Mouse (Mus musculus) lung, adult 2 months (tissue): ENCODE measurements around the gene Tcf20. TPM values are rescaled to one million over a fixed set of nuclear protein-coding genes. Genes with fewer than 3 reads are reported as not detected.

Experiments used
- DNase-seq: peaks from one replicate; pipeline ENCODE4 v3.0.0; 2022
- H3K4me1 ChIP-seq: fragments of 200-500 bp; 2 replicates; pipeline ENCODE4 v1.6.1; 2011; ENCODE audit warnings: low read length; ENCODE audit not compliant: control insufficient read depth, insufficient read depth
- H3K4me3 ChIP-seq: fragments of 200-500 bp; replicated peaks from 2 replicates; pipeline ENCODE3; 2011; ENCODE audit warnings: low read depth, mild to moderate bottlenecking, control low read depth, low read length; ENCODE audit errors: extremely low read depth
- CTCF ChIP-seq: fragments of 200-500 bp; IDR thresholded peaks from 2 replicates; pipeline ENCODE4 v1.5.1; 2011; ENCODE audit warnings: mild to moderate bottlenecking, low read length, control low read depth; ENCODE audit not compliant: insufficient read depth
- POLR2A ChIP-seq: fragments of 200-500 bp; IDR thresholded peaks from 2 replicates; pipeline ENCODE4 v1.6.1; 2011; ENCODE audit warnings: low read depth, mild to moderate bottlenecking, control low read depth, low read length, borderline replicate concordance; ENCODE audit errors: extremely low read depth
- whole genome bisulfite sequencing: fragments of 180-500 bp; shearing (Covaris S2); methylation state at CpG from one replicate; pipeline ENCODE4 v1.1.7; 2018; 5-methylcytosine and 5-hydroxymethylcytosine counted together
- polyA plus RNA-seq: library from polyadenylated mRNA; depleted of rRNA; stranded (reverse); fragments of >200 nt; gene quantifications from 2 replicates; pipeline ENCODE4 v1.2.3, GENCODE M21; 2012

Tcf20 gene
- polyA plus RNA-seq, 1 experiment = 16.8 TPM

- TF ChIP-seq POLR2A (no peak), CTCF (no peak)
- Histone ChIP-seq H3K4me3 (no peak overlapping the region), H3K4me1 (no peaks in the 10 kb centered on the region)
- no peak for DNase-seq
- WGBS = 39% methylated on average over 25 of the region's 25 CpGs
These were observed 37.5 kb upstream of the Tcf20 start for GRCm38 (mm10) chr15:83025041-83025760.

- no peaks in the 10 kb centered on the region for H3K4me1 ChIP-seq
- no peak overlapping the region for H3K4me3 ChIP-seq
- no peak for DNase-seq
- no peak for TF ChIP-seq POLR2A
- TF ChIP-seq CTCF = no peak
- WGBS = 69% methylated on average over 8 of the region's 8 CpGs
These were observed 35.3 kb upstream of the Tcf20 start for GRCm38 (mm10) chr15:83022947-83023346.

GRCm38 (mm10) chr15:83010990-83011664 lies 23.5 kb upstream of the Tcf20 start:
- Histone ChIP-seq H3K4me1 (no peaks in the 10 kb centered on the region), H3K4me3 (no peak overlapping the region)
- TF ChIP-seq CTCF = no peak
- no peak for TF ChIP-seq POLR2A
- 48% methylated on average over 15 of the region's 15 CpGs for WGBS
- DNase-seq = no peak

GRCm38 (mm10) chr15:83010423-83010822 lies 22.8 kb upstream of the Tcf20 start:
- no peak for DNase-seq
- WGBS = 50% methylated on average over 8 of the region's 8 CpGs
- TF ChIP-seq POLR2A = no peak
- no peak for TF ChIP-seq CTCF
- H3K4me3 ChIP-seq = no peak overlapping the region
- H3K4me1 ChIP-seq = no peaks in the 10 kb centered on the region

- WGBS = 66% methylated on average over 6 of the region's 6 CpGs
These were observed 21.9 kb upstream of the Tcf20 start for GRCm38 (mm10) chr15:83009532-83009931.

GRCm38 (mm10) chr15:83008761-83009423 lies 21.2 kb upstream of the Tcf20 start:
- Histone ChIP-seq H3K4me1 (no peaks in the 10 kb centered on the region), H3K4me3 (no peak overlapping the region)
- WGBS = 64% methylated on average over 13 of the region's 13 CpGs
- no peak for TF ChIP-seq CTCF
- no peak for TF ChIP-seq POLR2A
- no peak for DNase-seq

More at GRCm38 (mm10) chr15:83009532-83009931, 21.9 kb upstream of the Tcf20 start:
- no peak for DNase-seq
- Histone ChIP-seq H3K4me3 (no peak overlapping the region), H3K4me1 (no peaks in the 10 kb centered on the region)
- TF ChIP-seq POLR2A (no peak), CTCF (no peak)

- WGBS = 49% methylated on average over 15 of the region's 15 CpGs
- no peaks in the 10 kb centered on the region for H3K4me1 ChIP-seq
- DNase-seq = no peak
- H3K4me3 ChIP-seq = no peak overlapping the region
- TF ChIP-seq CTCF (no peak), POLR2A (no peak)
These were observed 19.8 kb upstream of the Tcf20 start for GRCm38 (mm10) chr15:83007346-83007920.

GRCm38 (mm10) chr15:83002665-83003548 lies 15.2 kb upstream of the Tcf20 start:
- H3K4me3 ChIP-seq = no peak overlapping the region
- no peaks in the 10 kb centered on the region for H3K4me1 ChIP-seq
- TF ChIP-seq POLR2A (no peak), CTCF (no peak)
- DNase-seq = no peak
- WGBS = 59% methylated on average over 12 of the region's 12 CpGs
